Comparison of ENCODE assay signal across 10 mouse cellular contexts in the genomic region with DNA sequence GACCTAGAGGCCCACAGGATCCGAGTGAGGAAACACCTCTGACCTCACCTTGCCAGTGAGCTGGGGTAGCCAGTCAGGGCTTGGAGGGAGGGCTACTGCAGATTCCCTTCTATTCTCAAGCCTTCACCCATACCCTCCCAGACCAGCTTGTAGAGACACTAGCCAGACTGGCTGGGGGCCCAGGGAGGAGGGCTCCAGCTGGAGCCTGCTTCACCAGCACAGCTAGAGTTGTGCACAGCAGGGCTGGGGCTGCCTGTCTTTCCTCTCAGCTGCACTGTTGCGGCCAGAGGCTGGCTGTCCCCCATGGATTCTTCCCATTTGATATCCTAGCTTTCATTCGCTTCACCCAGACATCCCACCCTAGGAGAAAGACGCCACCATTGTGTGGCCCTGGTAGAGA.
A peak's percentile ranks its signal among the peaks of the same experiment; 100 is the strongest.
DNase-seq lines count a peak whose midpoint lies in the region; ATAC-seq and TF ChIP-seq lines count a peak whose summit lies in the region.
"Had no signal": no experiment of that assay in that cellular context is flagged by ENCODE, and none has a peak within 500 bp of the region (broad histone marks: within the 10 kb centered on the region; RNA-seq: fewer than 3 reads in every experiment).

No protein-coding gene starts in this region.

- 53% methylated on average over 4 of the region's 4 CpGs for WGBS in hindbrain, postnatal 0 days
- WGBS in hindbrain, embryonic 11.5 days: 72% methylated on average over 4 of the region's 4 CpGs
- WGBS in stomach, embryonic 16.5 days: 55% methylated on average over 4 of the region's 4 CpGs

- no peak overlapping the region for H3K9ac ChIP-seq in hindbrain, postnatal 0 days (replicated peaks; ENCODE audit: low read length)
- no peak overlapping the region for H3K9ac ChIP-seq in hindbrain, embryonic 11.5 days (ENCODE audit: low read depth, low read length)
- no peak overlapping the region for H3K9ac ChIP-seq in stomach, embryonic 16.5 days (ENCODE audit: low read length)
- H3K9ac ChIP-seq: embryonic facial prominence, embryonic 12.5 days had no signal

- H3K9me3 ChIP-seq in hindbrain, postnatal 0 days (ENCODE audit: low read length): no peaks in the 10 kb centered on the region
- no peaks in the 10 kb centered on the region for H3K9me3 ChIP-seq in hindbrain, embryonic 11.5 days (ENCODE audit: control insufficient read depth, low read length)
- H3K9me3 ChIP-seq in stomach, embryonic 16.5 days (replicated peaks; ENCODE audit: control insufficient read depth, low read length): no peaks in the 10 kb centered on the region; the same call in none of the 2 replicates
- H3K9me3 ChIP-seq: embryonic facial prominence, embryonic 12.5 days had no signal

- DNase-seq in cerebellum, postnatal 10 days: peak; percentile 63 to 78
- DNase-seq in cerebellum, adult 18-20 months: no peak
- peak; percentile 32 for DNase-seq in hindbrain, postnatal 0 days (ENCODE audit: low spot score)
- no peak for DNase-seq in hindbrain, embryonic 11.5 days (ENCODE audit: low spot score)
- DNase-seq in right cerebral cortex, postnatal 14 days: peak; percentile 26
- no peak for DNase-seq in right cerebral cortex, adult 18-20 months
- DNase-seq in layer of hippocampus, adult 2 months (ENCODE audit: low spot score in 2 of 2): no peak
- DNase-seq: cerebellum, adult 8-10 months had no signal

- TF ChIP-seq CTCF in hindbrain, postnatal 0 days (IDR thresholded peaks at IDR 0.05; ENCODE audit: low read depth): no peak
- TF ChIP-seq CTCF in layer of hippocampus, adult 2 months (conservative IDR thresholded peaks at IDR 0.05): no peak

- no peak overlapping the region for H3K4me2 ChIP-seq in hindbrain, postnatal 0 days (ENCODE audit: low read depth, low read length)
- no peak overlapping the region for H3K4me2 ChIP-seq in hindbrain, embryonic 11.5 days (replicated peaks; ENCODE audit: low read depth, low read length)
- no peak overlapping the region for H3K4me2 ChIP-seq in stomach, embryonic 16.5 days (ENCODE audit: low read depth, low read length)
- H3K4me2 ChIP-seq: embryonic facial prominence, embryonic 12.5 days had no signal

- peaks cover 6% of the 10 kb centered on the region for H3K4me1 ChIP-seq in hindbrain, postnatal 0 days (ENCODE audit: insufficient read depth, low read length)
- no peaks in the 10 kb centered on the region for H3K4me1 ChIP-seq in hindbrain, embryonic 11.5 days (replicated peaks; ENCODE audit: control insufficient read depth, insufficient read depth, low read length)
- H3K4me1 ChIP-seq in stomach, embryonic 16.5 days (ENCODE audit: control insufficient read depth, insufficient read depth, low read length): peaks cover 9% of the 10 kb centered on the region
- H3K4me1 ChIP-seq: embryonic facial prominence, embryonic 12.5 days had no signal

- no peaks in the 10 kb centered on the region for H3K36me3 ChIP-seq in hindbrain, postnatal 0 days (ENCODE audit: insufficient read depth, low read length)
- no peaks in the 10 kb centered on the region for H3K36me3 ChIP-seq in hindbrain, embryonic 11.5 days (ENCODE audit: control insufficient read depth, insufficient read depth, low read length)
- H3K36me3 ChIP-seq in stomach, embryonic 16.5 days (ENCODE audit: control insufficient read depth, insufficient read depth, low read length): no peaks in the 10 kb centered on the region
- H3K36me3 ChIP-seq: embryonic facial prominence, embryonic 12.5 days had no signal

- H3K4me3 ChIP-seq in hindbrain, postnatal 0 days (ENCODE audit: low read length): no peak overlapping the region
- H3K4me3 ChIP-seq in hindbrain, embryonic 11.5 days (ENCODE audit: low read depth, low read length): no peak overlapping the region
- H3K4me3 ChIP-seq in stomach, embryonic 16.5 days (replicated peaks; ENCODE audit: low read length): no peak overlapping the region
- no peak overlapping the region for H3K4me3 ChIP-seq in layer of hippocampus, adult 2 months
- H3K4me3 ChIP-seq: embryonic facial prominence, embryonic 12.5 days had no signal

- no peaks in the 10 kb centered on the region for H3K27me3 ChIP-seq in hindbrain, postnatal 0 days (ENCODE audit: insufficient read depth, low read length)
- no peaks in the 10 kb centered on the region for H3K27me3 ChIP-seq in hindbrain, embryonic 11.5 days (ENCODE audit: control insufficient read depth, insufficient read depth, low read length)
- no peaks in the 10 kb centered on the region for H3K27me3 ChIP-seq in stomach, embryonic 16.5 days (ENCODE audit: control insufficient read depth, insufficient read depth, low read length)
- H3K27me3 ChIP-seq: embryonic facial prominence, embryonic 12.5 days had no signal

- ATAC-seq in hindbrain, postnatal 0 days: 0 out of 2 replicates have a peak, but pooled peaks have one; percentile 32
- ATAC-seq in hindbrain, embryonic 11.5 days (ENCODE audit: low FRiP score): no peak
- ATAC-seq in stomach, embryonic 16.5 days (ENCODE audit: insufficient read depth, low FRiP score): peak; percentile 49; the same call in 1 of the 2 replicates

- H3K27ac ChIP-seq in hindbrain, postnatal 0 days: no peak overlapping the region
- no peak overlapping the region for H3K27ac ChIP-seq in hindbrain, embryonic 11.5 days (ENCODE audit: low read depth, low read length)
- peak overlapping the region; percentile 34; the same call in 1 of the 2 replicates for H3K27ac ChIP-seq in stomach, embryonic 16.5 days (ENCODE audit: low read length)
- H3K27ac ChIP-seq in layer of hippocampus, adult 2 months: no peak overlapping the region
- H3K27ac ChIP-seq: embryonic facial prominence, embryonic 12.5 days had no signal

Comparison
In these comparisons a context has a peak if more than half of its experiments do, and no peak if none do; other contexts are left out.
1. DNase-seq: peak in cerebellum, postnatal 10 days (2 of 2), hindbrain, postnatal 0 days (single experiment) and right cerebral cortex, postnatal 14 days (single experiment); none in cerebellum, adult 18-20 months (0 of 2), hindbrain, embryonic 11.5 days (single experiment), right cerebral cortex, adult 18-20 months (single experiment) and layer of hippocampus, adult 2 months (0 of 2).